Mouse (Mus musculus) subcutaneous adipose tissue, adult 2 months (tissue): ENCODE data around the gene Catip. TPM values are rescaled to one million over a fixed set of nuclear protein-coding genes. Genes with fewer than 3 reads are reported as not detected.

ENCODE experiments used
- polyA plus RNA-seq: library from polyadenylated mRNA; depleted of rRNA; stranded (reverse); fragments of >200 nt; gene quantifications from 2 replicates; pipeline ENCODE4 v1.2.3, GENCODE M21; 2012; ENCODE audit warnings: low replicate concordance; rRNA removed

Gene Catip
- polyA plus RNA-seq, result 2.1 and 2.8 TPM in 2 replicates

DNA sequence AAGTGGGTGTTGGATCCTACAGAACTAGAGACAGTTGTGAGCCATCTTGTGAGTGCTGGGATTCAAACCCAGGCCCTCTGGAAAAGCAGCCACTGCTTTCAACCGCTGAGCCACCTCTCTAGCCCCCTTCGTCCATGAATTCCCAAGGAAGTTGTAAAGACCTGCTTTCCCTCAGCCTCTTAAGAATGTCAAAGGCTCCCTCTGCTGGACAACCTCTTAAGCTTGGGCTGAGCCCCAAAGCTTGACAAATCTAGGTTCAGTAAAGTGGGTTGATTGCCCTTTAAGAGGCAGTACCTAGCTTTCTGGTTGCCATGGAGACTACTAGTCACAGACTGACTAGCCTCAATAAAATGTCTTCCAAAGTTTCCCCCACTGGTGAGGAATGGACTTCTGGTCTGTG, at the start of gene Catip:
TSS of gene Catip (plus strand) at position 297 of the 400 bp plus-strand sequence.

DNA sequence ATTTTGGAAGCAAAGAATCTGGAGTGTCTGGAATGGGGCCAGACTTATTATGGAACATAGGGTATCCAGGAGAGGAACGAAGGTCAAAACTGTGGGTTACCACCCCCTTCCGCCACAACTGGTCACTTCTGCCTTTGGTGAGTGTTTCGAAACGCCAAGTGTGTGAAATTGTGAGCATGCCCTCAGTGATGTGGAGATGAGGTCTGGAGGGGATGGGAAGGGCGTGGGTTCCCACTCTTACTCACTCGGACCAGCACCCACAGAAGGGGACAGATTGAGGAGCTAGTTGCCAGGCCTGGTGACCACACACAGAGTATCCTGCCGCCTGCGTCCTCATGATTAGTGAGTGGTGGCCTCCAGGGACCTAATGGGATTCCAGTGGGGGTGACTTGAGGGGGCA, 13.1 kb downstream of the Catip start, which contains the start of gene Slc11a1:
TSS of gene Slc11a1 (plus strand) at position 216 of the 400 bp plus-strand sequence.

DNA sequence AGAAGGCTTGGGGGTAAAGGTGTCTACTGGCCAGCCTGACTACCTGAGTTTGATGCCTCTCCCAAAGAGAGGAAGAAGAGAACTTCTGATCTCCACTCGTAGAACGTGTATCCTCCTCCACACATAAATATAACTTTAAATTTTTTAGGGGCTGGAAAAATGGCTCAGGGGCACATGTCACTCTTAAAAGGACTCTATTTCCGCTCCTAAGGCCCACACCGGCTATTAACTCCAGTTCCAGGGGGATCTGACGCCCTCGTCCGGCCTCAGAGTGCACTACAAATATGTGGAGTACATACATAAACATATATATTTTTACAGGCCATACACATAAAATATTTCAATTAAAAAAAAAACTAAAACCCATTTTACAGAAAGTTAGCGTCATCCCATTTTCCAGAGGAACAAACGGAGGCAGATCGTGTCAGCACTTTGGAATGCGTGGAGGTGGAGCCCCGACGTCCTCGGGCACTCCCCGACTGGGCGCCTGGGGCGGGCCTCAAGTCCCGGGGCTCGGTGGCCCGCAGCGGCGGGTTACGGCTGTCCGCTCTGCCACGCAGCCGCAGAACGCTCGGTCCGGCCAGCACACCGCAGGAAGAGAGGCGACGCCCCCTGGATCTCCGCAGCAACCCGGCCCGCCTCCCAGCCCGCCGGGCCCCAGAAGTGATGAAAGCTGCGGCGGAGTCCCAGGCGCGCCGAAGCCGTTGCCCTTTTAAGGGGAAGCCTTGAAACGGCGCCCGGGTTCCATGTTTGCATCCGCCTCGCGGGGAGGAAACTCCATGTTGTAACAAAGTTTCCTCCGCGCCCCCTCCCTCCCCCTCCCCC, 29.2 kb downstream of the Catip start, which contains the start of gene Ctdsp1:
TSS of gene Ctdsp1 (plus strand) at position 586 of the 825 bp plus-strand sequence.

DNA sequence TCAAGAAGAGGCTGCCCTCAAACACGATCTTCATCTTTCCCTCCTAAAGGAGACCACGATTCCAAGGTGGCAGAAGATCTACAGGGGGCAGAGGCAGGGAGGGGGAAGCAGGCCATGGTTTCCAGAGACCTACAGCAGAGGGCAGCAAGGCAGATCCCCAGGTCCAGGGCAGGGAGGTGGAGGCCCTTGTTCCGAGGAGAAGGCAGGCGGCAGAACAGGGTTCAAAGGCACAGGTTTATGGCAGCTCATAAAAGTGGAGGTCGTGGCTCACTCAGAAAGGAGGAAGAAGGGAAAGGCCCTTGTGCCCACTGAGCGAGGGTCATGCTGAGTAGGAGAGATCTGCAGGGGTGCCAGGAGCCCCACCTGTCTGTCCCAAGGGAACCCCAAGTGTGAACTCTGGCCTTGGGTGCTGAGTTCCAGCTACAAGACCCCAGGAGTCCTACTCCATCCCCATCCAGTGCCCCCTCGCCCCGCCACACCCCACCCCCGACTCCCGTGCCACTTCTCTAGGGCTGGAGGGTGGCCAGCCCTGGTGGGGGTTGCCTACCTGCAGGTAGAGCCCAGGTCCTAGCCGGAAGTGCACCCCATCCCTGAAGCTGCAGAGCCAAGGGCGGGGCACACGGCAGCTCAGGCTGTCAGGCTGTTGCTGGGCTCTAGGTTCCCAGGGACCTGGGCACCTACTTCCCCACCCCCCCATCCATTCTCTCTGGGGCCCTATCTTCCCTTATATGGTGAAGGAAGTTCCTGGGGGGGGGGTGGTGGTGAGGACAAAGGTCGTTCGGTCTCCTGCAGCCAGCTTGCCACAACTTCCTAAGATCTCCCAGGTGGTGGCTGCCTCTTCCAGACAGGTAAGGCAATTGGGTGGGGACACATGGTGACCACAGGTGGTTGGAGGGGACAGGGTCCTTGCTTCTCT, 46.9 kb downstream of the Catip start, which contains the start of gene Vil1:
TSS of gene Vil1 (plus strand) at position 788 of the 916 bp plus-strand sequence.

Other genes with a start within 250 kb of the Catip start
- 238 and 411 TPM in 2 replicates for gene Tns1, start 237.7 kb upstream of the Catip start, polyA plus RNA-seq
- 0.99 and 4.1 TPM in 2 replicates for gene Rufy4, start 236.6 kb upstream of the Catip start, polyA plus RNA-seq
- 0.23 and 2.8 TPM in 2 replicates for gene Cxcr2, start 208.1 kb upstream of the Catip start, polyA plus RNA-seq
- gene Cxcr1, start 167.5 kb upstream of the Catip start, polyA plus RNA-seq, result not detected in 2 replicates
- gene Arpc2, start 126.0 kb upstream of the Catip start, polyA plus RNA-seq, result 130 and 154 TPM in 2 replicates
- 0.29 and 1.5 TPM in 2 replicates for gene Gpbar1, start 83.6 kb upstream of the Catip start, polyA plus RNA-seq
- gene Aamp, start 77.4 kb upstream of the Catip start, polyA plus RNA-seq, result 174 and 184 TPM in 2 replicates
- gene Pnkd, start 77.2 kb upstream of the Catip start, polyA plus RNA-seq, result 64.7 and 99.9 TPM in 2 replicates
- gene Tmbim1, start 56.5 kb upstream of the Catip start, polyA plus RNA-seq, result 198 and 343 TPM in 2 replicates
- 67.9 and 69.7 TPM in 2 replicates for gene Slc11a1, start 13.1 kb downstream of the Catip start, polyA plus RNA-seq
- gene Ctdsp1, start 29.4 kb downstream of the Catip start, polyA plus RNA-seq, result 134 and 200 TPM in 2 replicates
- 0.45 and 0.99 TPM in 2 replicates for gene Vil1, start 47.3 kb downstream of the Catip start, polyA plus RNA-seq
- gene Cnot9, start 143.9 kb downstream of the Catip start, polyA plus RNA-seq, result 15.8 and 31.4 TPM in 2 replicates
- gene Plcd4, start 180.8 kb downstream of the Catip start, polyA plus RNA-seq, result 0.13 and 0.57 TPM in 2 replicates
- 3.1 and 7.2 TPM in 2 replicates for gene Usp37, start 182.2 kb downstream of the Catip start, polyA plus RNA-seq
- 9.1 and 28.9 TPM in 2 replicates for gene Zfp142, start 226.1 kb downstream of the Catip start, polyA plus RNA-seq
- gene Bcs1l, start 226.2 kb downstream of the Catip start, polyA plus RNA-seq, result 30.8 and 30.9 TPM in 2 replicates
- 64.1 and 96.1 TPM in 2 replicates for gene Rnf25, start 239.3 kb downstream of the Catip start, polyA plus RNA-seq
- 2.4 and 6.3 TPM in 2 replicates for gene Stk36, start 239.3 kb downstream of the Catip start, polyA plus RNA-seq